Mouse (Mus musculus): ENCODE data around the gene Aarsd1. TPM values are rescaled to one million over a fixed set of nuclear protein-coding genes. Genes with fewer than 3 reads are reported as not detected.
"Not testable (repeated sequence)": the region's sequence is repeated elsewhere in the genome, so short reads cannot be mapped to it uniquely, and the experiment has no call there.

Gene Aarsd1
- polyA plus RNA-seq, 1 experiment from 2014 or later: 47.2 TPM

- POLR2A ChIA-PET: no interaction called here
- DNase-seq (ENCODE audit: low read depth, low spot score) (no peak), ATAC-seq (no peak)
- CTCF ChIA-PET: interaction anchor here (1.1 kb wide), 1 partner anchor 31 kb away, joined by 3 read pairs; no protein-coding TSS in a partner anchor
- in situ Hi-C loops (cut with MboI; ENCODE audit: low pct_unique_long_range_greater_than_20kb): no loop called here
- peaks cover 27% of the 10 kb centered on the region for H3K27me3 ChIP-seq
- TF ChIP-seq CTCF (IDR thresholded peaks at IDR 0.05): no peak
Observed at GRCm38 (mm10) chr11:101381817-101382216, 35.6 kb downstream of the Aarsd1 start.

- TF ChIP-seq CTCF (IDR thresholded peaks at IDR 0.05): no peak
- ATAC-seq: no peak
- in situ Hi-C loops (cut with MboI; ENCODE audit: low pct_unique_long_range_greater_than_20kb): no loop called here
- peaks cover 41% of the 10 kb centered on the region for H3K27me3 ChIP-seq
- CTCF ChIA-PET: no interaction called here
- DNase-seq (ENCODE audit: low read depth, low spot score): no peak
- POLR2A ChIA-PET: no interaction called here
Observed at GRCm38 (mm10) chr11:101378926-101379325, 38.5 kb downstream of the Aarsd1 start.

GRCm38 (mm10) chr11:101378196-101378595 lies 39.2 kb downstream of the Aarsd1 start:
- in situ Hi-C loops (cut with MboI; ENCODE audit: low pct_unique_long_range_greater_than_20kb); ATAC-seq; DNase-seq (ENCODE audit: low read depth, low spot score); POLR2A ChIA-PET; CTCF ChIA-PET: not testable (repeated sequence)
- peaks cover 41% of the 10 kb centered on the region for H3K27me3 ChIP-seq

GRCm38 (mm10) chr11:101374421-101374938 lies 42.9 kb downstream of the Aarsd1 start:
- in situ Hi-C loops (cut with MboI; ENCODE audit: low pct_unique_long_range_greater_than_20kb): no loop called here

GRCm38 (mm10) chr11:101370141-101370540 lies 47.3 kb downstream of the Aarsd1 start:
- H3K27me3 ChIP-seq: peaks cover 51% of the 10 kb centered on the region
- DNase-seq (ENCODE audit: low read depth, low spot score): no peak
- no peak for TF ChIP-seq CTCF (IDR thresholded peaks at IDR 0.05)
- POLR2A ChIA-PET: no interaction called here
- CTCF ChIA-PET: interaction anchor here (0.9 kb wide), 1 partner anchor 25 kb away, joined by 3 read pairs; no protein-coding TSS in a partner anchor
- in situ Hi-C loops (cut with MboI; ENCODE audit: low pct_unique_long_range_greater_than_20kb): no loop called here
- ATAC-seq: no peak

More at GRCm38 (mm10) chr11:101374421-101374938, 42.9 kb downstream of the Aarsd1 start:
- TF ChIP-seq CTCF (IDR thresholded peaks at IDR 0.05): no peak
- ATAC-seq (no peak), DNase-seq (ENCODE audit: low read depth, low spot score) (no peak)
- CTCF ChIA-PET: no interaction called here
- peaks cover 50% of the 10 kb centered on the region for H3K27me3 ChIP-seq
- POLR2A ChIA-PET: interaction anchor here (0.7 kb wide), 1 partner anchor 15 kb away, joined by 4 read pairs; no protein-coding TSS in a partner anchor

GRCm38 (mm10) chr11:101367326-101367935 lies 50.0 kb downstream of the Aarsd1 start, which contains the start of gene G6pc:
Gene G6pc (plus strand): TSS chr11:101367561.
- no peak for TF ChIP-seq CTCF (IDR thresholded peaks at IDR 0.05)
- H3K27me3 ChIP-seq: peaks cover 39% of the 10 kb centered on the region
- POLR2A ChIA-PET: no interaction called here
- no peak for ATAC-seq
- in situ Hi-C loops (cut with MboI; ENCODE audit: low pct_unique_long_range_greater_than_20kb): no loop called here
- CTCF ChIA-PET: no interaction called here
- DNase-seq (ENCODE audit: low read depth, low spot score): no peak

- POLR2A ChIA-PET: no interaction called here
- in situ Hi-C loops (cut with MboI; ENCODE audit: low pct_unique_long_range_greater_than_20kb): no loop called here
Observed at GRCm38 (mm10) chr11:101364531-101364931, 52.9 kb downstream of the Aarsd1 start.

GRCm38 (mm10) chr11:101360651-101361113 lies 56.7 kb downstream of the Aarsd1 start:
- no peak for TF ChIP-seq CTCF (IDR thresholded peaks at IDR 0.05)
- no peak for ATAC-seq
- H3K27me3 ChIP-seq: peaks cover 4% of the 10 kb centered on the region
- ChIA-PET POLR2A (no interaction called here), CTCF (no interaction called here)
- DNase-seq (ENCODE audit: low read depth, low spot score): no peak
- in situ Hi-C loops (cut with MboI; ENCODE audit: low pct_unique_long_range_greater_than_20kb): no loop called here

More at GRCm38 (mm10) chr11:101364531-101364931, 52.9 kb downstream of the Aarsd1 start:
- H3K27me3 ChIP-seq: peaks cover 22% of the 10 kb centered on the region
- CTCF ChIA-PET: no interaction called here
- TF ChIP-seq CTCF (IDR thresholded peaks at IDR 0.05): no peak
- ATAC-seq (no peak), DNase-seq (ENCODE audit: low read depth, low spot score) (no peak)

- CTCF ChIA-PET: interaction anchor here (1.0 kb wide), 1 partner anchor 12 kb away, joined by 3 read pairs; no protein-coding TSS in a partner anchor
- no peak for DNase-seq (ENCODE audit: low read depth, low spot score)
Observed at GRCm38 (mm10) chr11:101359776-101360175, 57.6 kb downstream of the Aarsd1 start.

GRCm38 (mm10) chr11:101357505-101358182 lies 59.8 kb downstream of the Aarsd1 start:
- ATAC-seq: no peak
- ChIA-PET POLR2A (no interaction called here), CTCF (interaction anchor here (2.3 kb wide), 1 partner anchor 37 kb away, joined by 8 read pairs; no protein-coding TSS in a partner anchor)

More at GRCm38 (mm10) chr11:101359776-101360175, 57.6 kb downstream of the Aarsd1 start:
- POLR2A ChIA-PET: interaction anchor here (0.6 to 0.9 kb wide), 2 partner anchors 15 to 31 kb away, joined by 3 to 4 read pairs; no protein-coding TSS in a partner anchor
- TF ChIP-seq CTCF (IDR thresholded peaks at IDR 0.05): no peak
- no peaks in the 10 kb centered on the region for H3K27me3 ChIP-seq
- ATAC-seq: no peak
- in situ Hi-C loops (cut with MboI; ENCODE audit: low pct_unique_long_range_greater_than_20kb): no loop called here

More at GRCm38 (mm10) chr11:101357505-101358182, 59.8 kb downstream of the Aarsd1 start:
- DNase-seq (ENCODE audit: low read depth, low spot score): no peak
- H3K27me3 ChIP-seq: no peaks in the 10 kb centered on the region
- TF ChIP-seq CTCF (IDR thresholded peaks at IDR 0.05): no peak
- in situ Hi-C loops (cut with MboI; ENCODE audit: low pct_unique_long_range_greater_than_20kb): no loop called here

Other genes starting within 250 kb of the Aarsd1 start
- gene Cntnap1, start 247.1 kb downstream of the Aarsd1 start, polyA plus RNA-seq (2021): 10.8 TPM
- 33.3 TPM for gene Plekhh3, start 246.3 kb downstream of the Aarsd1 start, polyA plus RNA-seq (2021)
- 0.95 TPM for gene Ccr10, start 242.2 kb downstream of the Aarsd1 start, polyA plus RNA-seq (2021)
- gene Ezh1, start 191.2 kb downstream of the Aarsd1 start, polyA plus RNA-seq (2021): 52.0 TPM
- gene Ramp2, start 171.6 kb downstream of the Aarsd1 start, polyA plus RNA-seq (2021): 27.3 TPM
- gene Vps25, start 163.9 kb downstream of the Aarsd1 start, polyA plus RNA-seq (2021): 104 TPM
- 53.9 TPM for gene Wnk4, start 157.0 kb downstream of the Aarsd1 start, polyA plus RNA-seq (2021)
- gene Cntd1, start 138.6 kb downstream of the Aarsd1 start, polyA plus RNA-seq (2021): 1.0 TPM
- 118 TPM for gene Coa3, start 138.5 kb downstream of the Aarsd1 start, polyA plus RNA-seq (2021)
- 203 TPM for gene Becn1, start 115.3 kb downstream of the Aarsd1 start, polyA plus RNA-seq (2021)
- 101 TPM for gene Psme3, start 101.4 kb downstream of the Aarsd1 start, polyA plus RNA-seq (2021)
- gene Aoc2, start 92.6 kb downstream of the Aarsd1 start, polyA plus RNA-seq (2021): 2.3 TPM
- gene Aoc3, start 87.0 kb downstream of the Aarsd1 start, polyA plus RNA-seq (2021): 0.04 TPM
- not detected for gene G6pc, start 50.1 kb downstream of the Aarsd1 start, polyA plus RNA-seq (2021)
- gene Gm27029, start 7.2 kb upstream of the Aarsd1 start, polyA plus RNA-seq (2021): 7.6 TPM
- gene Rundc1, start 7.5 kb upstream of the Aarsd1 start, polyA plus RNA-seq (2021): 26.1 TPM
- gene Ptges3l, start 7.7 kb upstream of the Aarsd1 start, polyA plus RNA-seq (2021): 28.1 TPM
- 391 TPM for gene Rpl27, start 24.7 kb upstream of the Aarsd1 start, polyA plus RNA-seq (2021)
- 39.5 TPM for gene Ifi35, start 30.8 kb upstream of the Aarsd1 start, polyA plus RNA-seq (2021)
- 22.6 TPM for gene Rnd2, start 47.4 kb upstream of the Aarsd1 start, polyA plus RNA-seq (2021)
- gene Vat1, start 48.6 kb upstream of the Aarsd1 start, polyA plus RNA-seq (2021): 202 TPM
- gene Brca1, start 134.3 kb upstream of the Aarsd1 start, polyA plus RNA-seq (2021): 9.4 TPM
- 120 TPM for gene Nbr1, start 134.5 kb upstream of the Aarsd1 start, polyA plus RNA-seq (2021)
- 12.5 TPM for gene Tmem106a, start 164.6 kb upstream of the Aarsd1 start, polyA plus RNA-seq (2021)
- not detected for gene Gm11634, start 181.6 kb upstream of the Aarsd1 start, polyA plus RNA-seq (2021)
- gene Rdm1, start 209.6 kb upstream of the Aarsd1 start, polyA plus RNA-seq (2021): 18.0 TPM
- 9.7 TPM for gene Arl4d, start 247.9 kb upstream of the Aarsd1 start, polyA plus RNA-seq (2021)

Data from Patski (cell line).